Mouse (Mus musculus) neural tube, embryonic 10.5 days (tissue): Measurements from ENCODE around the gene Fas.

Experiments
- DNase-seq: peaks from one replicate; pipeline ENCODE4 v3.0.0-alpha.2; 2017; ENCODE audit warnings: low spot score; ENCODE audit errors: extremely low spot score

Fas gene

GRCm38 (mm10) chr19:34289948-34290789 lies at the start of gene Fas:
TSS of gene Fas (plus strand) at chr19:34290666.
- DNase-seq, result peak; percentile 54

GRCm38 (mm10) chr19:34241247-34241915 lies 49.1 kb upstream of the Fas start:
- no peak for DNase-seq

GRCm38 (mm10) chr19:34242925-34243324 lies 47.5 kb upstream of the Fas start:
- DNase-seq, result no peak

GRCm38 (mm10) chr19:34244056-34244455 lies 46.4 kb upstream of the Fas start:
- peak; percentile 45 for DNase-seq

- DNase-seq, result no peak
These were observed 41.9 kb upstream of the Fas start for GRCm38 (mm10) chr19:34248558-34248957.

- no peak for DNase-seq
These were observed 39.8 kb upstream of the Fas start for GRCm38 (mm10) chr19:34250621-34251020.

- no peak for DNase-seq
These were observed 38.6 kb upstream of the Fas start for GRCm38 (mm10) chr19:34251900-34252299.

GRCm38 (mm10) chr19:34252450-34252849 lies 38.0 kb upstream of the Fas start:
- no peak for DNase-seq

- DNase-seq, result no peak
These were observed 36.2 kb upstream of the Fas start for GRCm38 (mm10) chr19:34254101-34254879.

GRCm38 (mm10) chr19:34254880-34255681 lies 35.4 kb upstream of the Fas start, which contains the start of gene Acta2:
TSS of gene Acta2 (minus strand) at chr19:34255590.
- DNase-seq, result no peak

- no peak for DNase-seq
These were observed 34.3 kb upstream of the Fas start for GRCm38 (mm10) chr19:34256149-34256548.

GRCm38 (mm10) chr19:34256936-34257335 lies 33.5 kb upstream of the Fas start:
- DNase-seq, result no peak

- no peak for DNase-seq
These were observed 28.0 kb upstream of the Fas start for GRCm38 (mm10) chr19:34262273-34262974.

GRCm38 (mm10) chr19:34265604-34266193 lies 24.8 kb upstream of the Fas start:
- no peak for DNase-seq

GRCm38 (mm10) chr19:34268991-34269390 lies 21.5 kb upstream of the Fas start:
- DNase-seq, result no peak

- no peak for DNase-seq
These were observed 20.2 kb upstream of the Fas start for GRCm38 (mm10) chr19:34270106-34270726.

GRCm38 (mm10) chr19:34270824-34271464 lies 19.5 kb upstream of the Fas start:
- DNase-seq, result no peak

- DNase-seq, result no peak
These were observed 17.4 kb upstream of the Fas start for GRCm38 (mm10) chr19:34273073-34273472.

GRCm38 (mm10) chr19:34278078-34278477 lies 12.4 kb upstream of the Fas start:
- no peak for DNase-seq
